In genomic region chr17:74173726-74174125, GRCm38 (mm10) we compare ENCODE assay signal across 20 mouse cellular contexts.
"Had no signal": no experiment of that assay in that cellular context is flagged by ENCODE, and none has a peak within 500 bp of the region (broad histone marks: within the 10 kb centered on the region; RNA-seq: fewer than 3 reads in every experiment).

No protein-coding gene starts in this region.

- H3K9ac ChIP-seq: kidney, embryonic 15.5 days; liver, embryonic 15.5 days; lung, embryonic 15.5 days had no signal

- H3K4me2 ChIP-seq: kidney, embryonic 15.5 days; liver, embryonic 11.5 days; liver, embryonic 15.5 days; lung, embryonic 15.5 days; midbrain, embryonic 11.5 days had no signal

- DNase-seq: kidney, adult 8-10 months; kidney, postnatal 10 days; kidney, postnatal 36 days; layer of hippocampus, postnatal 36 days; lung, adult 18-20 months; lung, postnatal 14 days; lung, postnatal 4 days; midbrain, embryonic 14.5 days; retina, postnatal 1 day; right cerebral cortex, postnatal 25 days; spleen, adult 18-20 months; thymus, adult 18-20 months; thymus, postnatal 14 days; thymus, postnatal 4 days had no signal

- H3K36me3 ChIP-seq: kidney, embryonic 15.5 days; liver, embryonic 15.5 days; lung, embryonic 15.5 days had no signal

- H3K9me3 ChIP-seq: kidney, embryonic 15.5 days; liver, embryonic 15.5 days; lung, embryonic 15.5 days had no signal

- H3K27ac ChIP-seq: kidney, embryonic 15.5 days; left cerebral cortex, adult 2 months; liver, embryonic 15.5 days; lung, embryonic 15.5 days had no signal

- H3K4me1 ChIP-seq: kidney, embryonic 15.5 days; liver, embryonic 15.5 days; lung, embryonic 15.5 days had no signal

- H3K27me3 ChIP-seq: kidney, embryonic 15.5 days; liver, embryonic 15.5 days; lung, embryonic 15.5 days had no signal

- H3K4me3 ChIP-seq: kidney, embryonic 15.5 days; left cerebral cortex, adult 2 months; liver, embryonic 15.5 days; lung, embryonic 15.5 days had no signal
